Mouse (Mus musculus) megakaryocyte, embryonic 14.5 days (primary cell): ENCODE measurements around the gene Gimap1.

Experiments used
- FLI1 ChIP-seq: IDR thresholded peaks from 2 replicates; pipeline ENCODE4 v1.6.1; 2012; ENCODE audit warnings: low read length, inconsistent platforms, mixed read lengths
- GATA1 ChIP-seq: IDR thresholded peaks from 3 replicates; pipeline ENCODE4 v1.6.1; 2012; ENCODE audit warnings: mixed read lengths, low read length, inconsistent platforms, borderline replicate concordance

DNA sequence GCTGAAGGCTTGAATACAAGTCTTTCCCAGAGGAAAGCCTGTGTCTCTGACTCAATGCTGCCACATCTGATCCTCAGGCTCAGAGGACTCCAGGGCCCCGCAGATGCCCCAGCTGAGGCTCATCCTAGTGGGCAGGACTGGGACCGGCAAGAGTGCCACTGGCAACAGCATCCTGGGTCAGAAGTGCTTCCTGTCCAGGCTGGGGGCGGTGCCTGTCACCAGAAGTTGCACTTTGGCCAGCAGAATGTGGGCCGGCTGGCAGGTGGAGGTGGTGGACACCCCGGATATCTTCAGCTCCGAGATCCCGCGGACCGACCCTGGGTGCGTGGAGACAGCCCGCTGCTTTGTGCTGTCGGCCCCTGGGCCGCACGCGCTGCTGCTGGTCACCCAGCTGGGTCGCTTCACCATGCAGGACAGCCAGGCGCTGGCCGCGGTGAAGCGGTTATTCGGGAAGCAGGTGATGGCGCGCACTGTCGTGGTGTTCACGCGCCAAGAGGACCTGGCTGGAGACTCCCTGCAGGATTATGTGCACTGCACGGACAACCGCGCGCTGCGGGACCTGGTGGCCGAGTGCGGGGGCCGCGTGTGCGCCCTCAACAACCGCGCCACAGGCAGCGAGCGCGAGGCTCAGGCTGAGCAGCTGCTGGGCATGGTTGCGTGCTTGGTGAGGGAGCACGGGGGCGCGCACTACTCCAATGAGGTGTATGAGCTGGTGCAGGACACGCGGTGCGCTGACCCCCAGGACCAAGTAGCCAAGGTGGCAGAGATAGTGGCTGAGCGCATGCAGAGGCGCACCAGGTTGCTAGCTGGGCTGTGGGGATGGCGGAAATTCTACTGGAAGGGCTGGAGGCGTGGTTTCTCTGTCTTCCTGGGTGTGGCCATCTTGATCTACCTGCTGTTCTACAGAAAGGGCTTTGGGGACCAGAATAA, 3.8 kb downstream of the Gimap1 start:
- TF ChIP-seq FLI1, result no peak
- no peak for TF ChIP-seq GATA1
